Mouse (Mus musculus) retina, postnatal 7 days (tissue): ENCODE data around the gene Mllt3.

Experiments
- DNase-seq: peaks from one replicate; pipeline ENCODE4 v3.0.0-alpha.2; 2012; ENCODE audit warnings: low read depth, low spot score

The Mllt3 gene

GRCm38 (mm10) chr4:87881583-87881982, 151.6 kb downstream of the Mllt3 start:
- DNase-seq = no peak

GRCm38 (mm10) chr4:87880297-87880696, 152.9 kb downstream of the Mllt3 start:
- no peak for DNase-seq

- no peak for DNase-seq
These were observed 154.5 kb downstream of the Mllt3 start for GRCm38 (mm10) chr4:87878701-87879100.

DNA sequence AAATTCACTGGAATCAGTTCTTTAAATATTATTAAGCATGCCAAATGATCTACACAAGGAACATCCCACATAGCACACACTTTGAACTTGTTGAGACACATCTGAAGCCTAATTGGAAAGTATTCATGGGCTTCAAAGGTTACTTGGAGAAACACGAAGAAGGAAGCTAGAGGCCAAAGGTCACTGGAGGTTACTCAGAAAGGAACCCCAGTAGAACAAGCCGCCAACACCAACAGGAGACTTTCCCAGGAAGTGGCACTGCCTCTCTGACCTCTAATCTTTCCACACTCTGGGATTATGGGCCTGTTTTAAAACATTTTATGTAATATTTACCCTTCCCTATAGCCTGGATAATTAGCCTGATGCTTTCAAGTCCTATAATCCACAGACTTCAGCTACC, 162.6 kb downstream of the Mllt3 start:
- DNase-seq = no peak

DNA sequence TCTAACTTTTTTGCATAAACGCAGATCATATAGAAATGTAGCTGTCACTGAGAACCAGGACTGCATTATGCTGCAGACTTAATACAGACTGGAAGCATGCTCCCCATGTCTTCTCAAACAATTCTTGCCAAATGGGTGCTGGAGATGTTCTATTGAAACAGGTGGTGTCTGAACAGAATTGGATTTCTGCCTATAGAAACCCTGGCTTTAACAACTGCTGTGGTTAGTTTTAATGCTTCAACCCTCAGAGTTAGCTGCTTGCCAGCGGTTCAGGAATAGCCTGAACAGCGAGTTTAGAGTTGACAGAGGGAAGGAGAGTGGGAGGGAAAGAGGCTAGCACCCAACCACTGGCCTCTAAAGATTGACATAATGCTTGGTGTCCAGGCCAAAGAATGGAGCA, 166.6 kb downstream of the Mllt3 start:
- no peak for DNase-seq

GRCm38 (mm10) chr4:87865848-87866247, 167.3 kb downstream of the Mllt3 start:
- DNase-seq = no peak

GRCm38 (mm10) chr4:87865041-87865440, 168.1 kb downstream of the Mllt3 start:
- DNase-seq = no peak

- DNase-seq = no peak
These were observed 170.0 kb downstream of the Mllt3 start for GRCm38 (mm10) chr4:87863212-87863611.

DNA sequence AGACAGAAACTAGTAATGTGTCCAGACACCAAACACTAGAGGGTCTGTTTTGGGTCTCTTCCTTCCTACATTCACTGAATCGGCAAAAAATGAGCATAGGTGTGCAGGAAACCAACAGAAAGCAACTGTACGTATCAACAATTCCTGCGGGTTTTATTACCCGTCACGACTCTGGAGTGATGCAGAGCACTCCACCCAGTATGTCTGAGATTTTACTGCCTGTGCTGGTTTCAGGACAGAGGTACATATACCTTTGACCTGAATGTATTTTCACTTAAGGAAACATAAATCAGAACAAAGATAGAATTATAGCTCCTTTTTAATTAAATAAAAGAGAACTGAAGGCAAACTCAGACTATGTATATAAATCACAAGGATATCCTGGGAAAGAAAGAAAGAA, 172.4 kb downstream of the Mllt3 start:
- no peak for DNase-seq

DNA sequence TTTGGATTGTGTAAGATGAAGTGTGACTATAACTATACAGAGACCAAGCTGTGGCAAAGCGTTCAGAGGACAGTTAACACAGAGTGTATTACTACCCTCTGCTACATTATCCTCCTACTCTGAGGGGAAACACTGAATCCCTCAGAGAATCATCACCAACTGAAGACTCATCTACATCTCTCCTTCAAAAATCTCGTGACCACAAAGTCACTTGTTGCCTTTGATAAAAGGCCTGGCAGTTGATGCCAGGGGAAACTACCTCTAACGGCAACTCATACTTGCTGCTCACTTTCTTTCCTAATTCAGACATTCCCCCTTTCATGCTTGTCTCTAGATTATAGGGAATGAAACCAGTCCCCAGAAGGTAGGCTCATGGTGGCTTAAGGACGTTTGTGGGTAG, 174.0 kb downstream of the Mllt3 start:
- no peak for DNase-seq

DNA sequence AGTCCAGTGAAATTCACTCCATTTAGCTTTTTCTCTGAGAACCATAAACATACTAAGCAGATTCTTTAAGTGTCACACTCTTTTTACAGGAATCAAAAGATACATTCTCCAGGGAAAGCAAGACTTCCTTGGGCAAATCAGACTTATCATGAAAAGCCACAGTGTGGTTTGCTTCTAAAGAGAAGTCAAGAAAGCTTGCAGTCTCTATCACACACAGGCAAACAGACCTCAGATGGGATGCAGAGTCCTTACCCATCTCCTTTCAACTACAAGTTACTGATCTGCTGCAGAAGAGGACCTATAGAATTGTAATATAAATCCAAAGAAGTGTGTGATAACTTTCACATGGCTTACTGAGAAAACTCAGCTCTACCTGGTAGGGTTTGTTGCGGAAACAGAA, 175.2 kb downstream of the Mllt3 start:
- DNase-seq = no peak

GRCm38 (mm10) chr4:87852461-87852860, 180.7 kb downstream of the Mllt3 start:
- no peak for DNase-seq

- DNase-seq = no peak
These were observed 183.1 kb downstream of the Mllt3 start for GRCm38 (mm10) chr4:87850051-87850450.

GRCm38 (mm10) chr4:87844668-87845210, 188.4 kb downstream of the Mllt3 start:
- no peak for DNase-seq

- DNase-seq = no peak
These were observed 192.8 kb downstream of the Mllt3 start for GRCm38 (mm10) chr4:87840210-87840910.

- DNase-seq = no peak
These were observed 194.4 kb downstream of the Mllt3 start for GRCm38 (mm10) chr4:87838716-87839115.

GRCm38 (mm10) chr4:87837471-87838361, 195.4 kb downstream of the Mllt3 start:
- no peak for DNase-seq

DNA sequence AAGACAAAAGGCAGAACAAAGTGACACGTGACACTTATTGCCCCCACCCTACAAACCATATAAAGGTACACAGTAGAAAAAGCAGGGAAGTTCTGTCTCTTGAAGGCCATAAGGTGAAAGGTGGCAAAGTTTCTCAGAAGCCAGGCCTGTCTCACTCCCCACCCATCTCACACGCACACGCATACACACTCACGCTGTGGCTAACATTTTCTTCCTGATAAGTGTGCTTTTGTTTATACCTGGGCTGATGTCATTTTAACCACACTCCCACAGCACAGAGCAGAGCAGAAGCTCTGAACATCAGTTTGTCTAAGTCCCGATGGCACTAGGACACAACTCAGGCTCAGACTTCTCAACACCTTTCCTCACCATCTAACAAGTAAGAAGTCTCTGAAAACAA, 196.9 kb downstream of the Mllt3 start:
- DNase-seq = no peak

DNA sequence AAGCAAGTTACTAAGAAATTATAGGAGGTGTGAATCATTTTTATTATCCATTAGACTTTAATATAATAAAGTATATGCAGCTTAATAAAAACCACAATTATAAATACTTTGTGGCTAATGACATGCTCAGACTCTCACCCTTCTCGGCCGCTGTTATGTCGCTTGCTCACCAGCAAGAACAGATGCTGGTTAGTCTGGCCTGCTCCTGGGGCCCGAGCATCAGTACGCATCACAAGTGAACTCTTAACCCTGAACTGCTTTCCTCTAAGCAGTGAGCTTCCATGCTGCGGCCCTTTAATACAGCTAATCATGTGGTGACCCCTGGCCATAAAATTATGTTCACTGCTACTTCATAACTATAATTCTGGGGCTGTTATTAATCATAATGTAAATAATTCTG, 198.0 kb downstream of the Mllt3 start:
- no peak for DNase-seq

GRCm38 (mm10) chr4:87834310-87834709, 198.9 kb downstream of the Mllt3 start:
- DNase-seq = no peak

- no peak for DNase-seq
These were observed 202.3 kb downstream of the Mllt3 start for GRCm38 (mm10) chr4:87830794-87831306.

GRCm38 (mm10) chr4:87829426-87830063, 203.6 kb downstream of the Mllt3 start:
- DNase-seq = no peak
